Mouse (Mus musculus): ENCODE data around the gene Tgfb3. TPM values are rescaled to one million over a fixed set of nuclear protein-coding genes. Genes with fewer than 3 reads are reported as not detected.

The Tgfb3 gene
- polyA plus RNA-seq, 1 experiment from 2014 or later: 5.4 TPM

DNA sequence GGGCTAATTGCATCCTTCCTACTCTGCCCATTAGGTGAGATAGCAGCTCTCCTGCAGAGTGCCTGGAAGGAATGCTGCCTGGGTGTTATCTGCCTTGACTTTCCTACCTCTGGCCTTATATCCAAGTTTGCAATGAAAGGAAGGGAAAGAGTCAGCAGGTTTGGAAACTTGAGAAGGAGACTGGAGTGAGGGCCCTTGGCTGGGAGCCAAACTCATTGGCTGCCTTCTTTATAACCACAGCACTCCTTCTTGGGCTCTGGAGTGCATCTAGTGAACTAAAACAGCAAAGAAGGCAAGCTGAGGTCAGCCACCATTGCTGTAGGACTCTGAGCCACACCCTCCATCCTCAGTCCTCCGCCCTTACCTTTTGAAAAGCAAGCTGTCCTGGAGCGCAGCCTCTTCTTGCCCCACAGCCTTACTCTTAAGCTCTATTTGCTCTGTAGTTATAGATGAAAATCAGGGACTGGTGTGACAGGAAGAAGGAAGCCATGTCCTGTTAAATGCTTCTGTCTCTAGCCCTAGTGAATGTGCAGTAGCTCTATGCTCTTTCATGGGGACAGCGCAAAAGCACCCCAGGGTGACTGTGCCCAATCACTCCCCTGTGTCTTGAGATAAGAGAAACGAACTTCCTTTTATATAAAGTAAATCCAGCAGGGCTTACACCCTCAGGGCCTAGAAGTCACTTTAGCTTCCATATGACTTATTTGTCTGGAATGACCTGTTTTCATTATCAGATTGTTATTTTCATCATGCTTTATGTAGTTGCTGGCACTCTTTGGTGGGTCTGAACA is 55.6 kb downstream of the Tgfb3 start:
- H3K9me3 ChIP-seq: no peaks in the 10 kb centered on the region
- H3K4me2 ChIP-seq: no peak overlapping the region
- H3K27me3 ChIP-seq: no peaks in the 10 kb centered on the region
- ATAC-seq (ENCODE audit: low FRiP score): no peak
- no peak overlapping the region; the same call in 1 of the 2 replicates for H3K9ac ChIP-seq
- 82% methylated on average over 4 of the region's 4 CpGs for WGBS
- peaks cover 3% of the 10 kb centered on the region; the same call in 1 of the 2 replicates for H3K36me3 ChIP-seq
- H3K27ac ChIP-seq: no peak overlapping the region
- H3K4me1 ChIP-seq (replicated peaks): peaks cover 3% of the 10 kb centered on the region; the same call in 1 of the 2 replicates
- H3K4me3 ChIP-seq: no peak overlapping the region

DNA sequence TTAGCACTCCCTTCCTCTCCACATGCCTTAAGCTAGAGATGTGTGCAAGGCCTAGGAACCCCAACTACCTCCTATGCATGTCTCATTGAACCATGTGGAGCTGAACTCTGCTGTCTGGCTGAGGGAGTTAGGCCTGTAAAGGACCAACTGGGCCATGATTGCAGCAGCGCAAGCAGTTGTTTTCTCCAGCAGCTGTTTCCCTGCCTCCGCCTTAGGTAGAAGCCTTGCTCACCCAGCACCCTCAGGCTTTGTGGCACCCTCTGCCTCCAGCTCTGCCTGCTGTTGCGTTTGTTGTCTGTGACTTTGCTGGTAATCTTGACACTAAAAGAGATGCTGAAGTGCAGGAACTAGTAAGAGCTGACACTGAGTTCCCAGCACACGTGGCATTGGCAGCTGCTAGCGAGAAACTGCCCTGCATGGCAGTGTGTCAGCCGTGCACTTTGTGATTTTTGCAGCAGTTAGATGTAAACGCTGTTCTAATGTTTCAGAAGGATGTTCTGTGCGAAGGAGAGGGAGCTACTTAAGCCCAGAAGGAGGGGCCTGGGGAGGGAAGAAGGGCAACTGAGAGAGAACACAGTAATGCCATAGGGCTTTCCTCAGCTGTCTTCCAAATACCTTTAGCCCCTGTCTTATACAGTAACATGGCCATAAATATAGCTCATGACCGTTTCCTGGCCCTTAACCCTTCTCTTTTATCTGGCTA is 56.4 kb downstream of the Tgfb3 start:
- no peak overlapping the region for H3K27ac ChIP-seq
- 90% methylated on average over 9 of the region's 9 CpGs for WGBS
- ATAC-seq (ENCODE audit: low FRiP score): no peak

GRCm38 (mm10) chr12:86021583-86021982 is 57.3 kb downstream of the Tgfb3 start:
- no peak overlapping the region for H3K9ac ChIP-seq
- no peak for ATAC-seq (ENCODE audit: low FRiP score)
- H3K36me3 ChIP-seq: peaks cover 3% of the 10 kb centered on the region; the same call in 1 of the 2 replicates
- H3K4me2 ChIP-seq: no peak overlapping the region
- H3K27ac ChIP-seq: no peak overlapping the region
- peaks cover 3% of the 10 kb centered on the region; the same call in 1 of the 2 replicates for H3K4me1 ChIP-seq (replicated peaks)
- no peak overlapping the region for H3K4me3 ChIP-seq
- H3K9me3 ChIP-seq: no peaks in the 10 kb centered on the region
- WGBS: 84% methylated on average over 6 of the region's 6 CpGs
- H3K27me3 ChIP-seq: no peaks in the 10 kb centered on the region

More for the DNA sequence above, 56.4 kb downstream of the Tgfb3 start:
- H3K36me3 ChIP-seq: peaks cover 3% of the 10 kb centered on the region; the same call in 1 of the 2 replicates
- no peaks in the 10 kb centered on the region for H3K27me3 ChIP-seq
- no peaks in the 10 kb centered on the region for H3K9me3 ChIP-seq
- no peak overlapping the region for H3K4me3 ChIP-seq
- no peak overlapping the region for H3K9ac ChIP-seq
- peaks cover 3% of the 10 kb centered on the region; the same call in 1 of the 2 replicates for H3K4me1 ChIP-seq (replicated peaks)
- no peak overlapping the region for H3K4me2 ChIP-seq

DNA sequence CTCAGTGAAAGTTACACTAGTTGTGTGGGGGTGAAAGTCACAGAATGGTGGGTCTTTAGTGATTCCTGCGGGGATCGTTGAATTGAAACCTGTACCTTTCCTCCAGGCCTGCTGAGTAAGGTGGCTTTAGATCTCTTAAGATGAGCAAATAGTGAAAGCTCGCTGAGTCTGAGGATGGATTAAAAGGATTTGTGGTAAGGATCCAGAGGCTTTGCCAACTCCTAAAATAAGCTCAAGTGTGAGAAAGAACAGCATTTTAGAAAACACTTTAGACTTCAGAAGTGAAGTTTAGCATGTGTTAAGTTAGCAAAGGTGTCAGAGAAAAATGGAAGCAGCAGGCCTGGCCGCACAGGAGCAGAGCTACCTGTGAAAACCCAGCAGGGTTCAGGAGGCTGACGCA is 61.5 kb downstream of the Tgfb3 start:
- Histone ChIP-seq H3K36me3 (peaks cover 4% of the 10 kb centered on the region; the same call in 1 of the 2 replicates), H3K4me2 (no peak overlapping the region), H3K27ac (no peak overlapping the region), H3K9ac (no peak overlapping the region), H3K9me3 (no peaks in the 10 kb centered on the region), H3K27me3 (no peaks in the 10 kb centered on the region), H3K4me1 (replicated peaks) (no peaks in the 10 kb centered on the region), H3K4me3 (no peak overlapping the region)
- ATAC-seq (ENCODE audit: low FRiP score): no peak
- 80% methylated on average over 5 of the region's 5 CpGs for WGBS

DNA sequence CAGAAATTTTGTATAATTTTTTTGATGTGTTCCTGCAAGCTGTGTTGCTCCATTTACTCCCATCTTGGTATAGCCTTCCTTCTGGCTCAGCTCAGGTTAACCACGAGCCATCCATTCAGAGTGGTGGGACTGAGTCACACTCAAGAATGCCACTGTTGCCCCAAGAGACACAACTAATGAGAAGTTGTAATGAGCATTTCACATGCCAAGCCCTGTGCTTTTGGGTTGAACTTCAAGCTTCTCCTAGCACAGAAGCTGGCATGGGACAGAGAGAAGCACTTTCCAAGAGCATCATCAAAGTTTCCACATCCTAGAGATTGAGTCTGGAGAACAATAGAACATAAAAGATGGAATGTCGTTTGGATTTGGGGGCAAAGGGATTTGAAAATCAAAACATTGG is 63.7 kb downstream of the Tgfb3 start:
- no peak overlapping the region for H3K27ac ChIP-seq
- no peak overlapping the region for H3K4me2 ChIP-seq
- no peak overlapping the region for H3K4me3 ChIP-seq
- H3K36me3 ChIP-seq: peaks cover 4% of the 10 kb centered on the region; the same call in 1 of the 2 replicates
- no peak overlapping the region for H3K9ac ChIP-seq
- 88% methylated on average over 2 of the region's 2 CpGs for WGBS
- H3K27me3 ChIP-seq: no peaks in the 10 kb centered on the region
- H3K9me3 ChIP-seq: no peaks in the 10 kb centered on the region
- no peak for ATAC-seq (ENCODE audit: low FRiP score)
- no peaks in the 10 kb centered on the region for H3K4me1 ChIP-seq (replicated peaks)

GRCm38 (mm10) chr12:86014621-86015020 is 64.2 kb downstream of the Tgfb3 start:
- 90% methylated on average over 3 of the region's 3 CpGs for WGBS
- Histone ChIP-seq H3K9me3 (no peaks in the 10 kb centered on the region), H3K27me3 (no peaks in the 10 kb centered on the region), H3K4me1 (replicated peaks) (no peaks in the 10 kb centered on the region), H3K36me3 (peaks cover 4% of the 10 kb centered on the region; the same call in 1 of the 2 replicates), H3K4me3 (no peak overlapping the region), H3K27ac (no peak overlapping the region), H3K9ac (no peak overlapping the region), H3K4me2 (no peak overlapping the region)
- no peak for ATAC-seq (ENCODE audit: low FRiP score)

- no peak overlapping the region for H3K9ac ChIP-seq
- H3K27ac ChIP-seq: no peak overlapping the region
- ATAC-seq (ENCODE audit: low FRiP score): no peak
- no peaks in the 10 kb centered on the region for H3K27me3 ChIP-seq
- H3K4me2 ChIP-seq: no peak overlapping the region
- H3K9me3 ChIP-seq: no peaks in the 10 kb centered on the region
- H3K36me3 ChIP-seq: peaks cover 4% of the 10 kb centered on the region; the same call in 1 of the 2 replicates
- no peak overlapping the region for H3K4me3 ChIP-seq
- no peaks in the 10 kb centered on the region for H3K4me1 ChIP-seq (replicated peaks)
- WGBS: 88% methylated on average over 2 of the region's 2 CpGs
Measured at GRCm38 (mm10) chr12:86014174-86014573, 64.7 kb downstream of the Tgfb3 start.

GRCm38 (mm10) chr12:86012195-86012594 is 66.6 kb downstream of the Tgfb3 start:
- no peak overlapping the region for H3K9ac ChIP-seq
- no peak for ATAC-seq (ENCODE audit: low FRiP score)
- WGBS: 85% methylated on average over 2 of the region's 2 CpGs
- H3K9me3 ChIP-seq: no peaks in the 10 kb centered on the region
- H3K36me3 ChIP-seq: peaks cover 4% of the 10 kb centered on the region; the same call in 1 of the 2 replicates
- no peaks in the 10 kb centered on the region for H3K27me3 ChIP-seq
- H3K27ac ChIP-seq: no peak overlapping the region
- no peak overlapping the region for H3K4me2 ChIP-seq
- H3K4me3 ChIP-seq: no peak overlapping the region
- H3K4me1 ChIP-seq (replicated peaks): peaks cover 7% of the 10 kb centered on the region

- Histone ChIP-seq H3K4me1 (replicated peaks) (peaks cover 7% of the 10 kb centered on the region), H3K4me3 (no peak overlapping the region), H3K9me3 (no peaks in the 10 kb centered on the region), H3K4me2 (no peak overlapping the region), H3K27ac (no peak overlapping the region), H3K36me3 (peaks cover 4% of the 10 kb centered on the region; the same call in 1 of the 2 replicates), H3K9ac (no peak overlapping the region), H3K27me3 (no peaks in the 10 kb centered on the region)
- ATAC-seq (ENCODE audit: low FRiP score): no peak
- 87% methylated on average over 5 of the region's 5 CpGs for WGBS
Measured at GRCm38 (mm10) chr12:86010656-86011055, 68.2 kb downstream of the Tgfb3 start.

- Histone ChIP-seq H3K9me3 (no peaks in the 10 kb centered on the region), H3K36me3 (no peaks in the 10 kb centered on the region), H3K4me2 (no peak overlapping the region), H3K4me1 (replicated peaks) (peaks cover 7% of the 10 kb centered on the region), H3K9ac (no peak overlapping the region), H3K4me3 (no peak overlapping the region), H3K27ac (no peak overlapping the region), H3K27me3 (no peaks in the 10 kb centered on the region)
- WGBS: 72% methylated on average over 3 of the region's 3 CpGs
- ATAC-seq (ENCODE audit: low FRiP score): no peak
Measured at GRCm38 (mm10) chr12:86007377-86007776, 71.5 kb downstream of the Tgfb3 start.
